Mouse (Mus musculus) liver, adult 2 months (tissue): ENCODE results near the gene Upf3b. TPM values are rescaled to one million over a fixed set of nuclear protein-coding genes. Genes with fewer than 3 reads are reported as not detected.
A peak's percentile ranks its signal among the peaks of the same experiment; 100 is the strongest.

Source experiments
- DNase-seq: peaks from one replicate; pipeline ENCODE4 v3.0.0-alpha.2; 2011; ENCODE audit warnings: low read depth, low spot score; ENCODE audit errors: extremely low read depth
- H3K27ac ChIP-seq: fragments of 200-500 bp; replicated peaks from 2 replicates; pipeline ENCODE4 v1.5.1; 2012; ENCODE audit warnings: low read depth, mild to moderate bottlenecking, control low read depth, inconsistent platforms, low read length; ENCODE audit not compliant: insufficient read depth
- H3K27me3 ChIP-seq: fragments of 200-500 bp; 2 replicates; pipeline ENCODE4 v1.6.1; 2012; ENCODE audit warnings: mild to moderate bottlenecking, moderate library complexity, low read length, inconsistent platforms; ENCODE audit not compliant: control insufficient read depth, insufficient read depth
- H3K36me3 ChIP-seq: fragments of 200-500 bp; 2 replicates; pipeline ENCODE4 v1.6.1; 2012; ENCODE audit warnings: low read length, inconsistent platforms; ENCODE audit not compliant: control insufficient read depth, insufficient read depth
- H3K4me1 ChIP-seq: fragments of 200-500 bp; 2 replicates; pipeline ENCODE4 v1.6.1; 2011; ENCODE audit warnings: low read length; ENCODE audit not compliant: control insufficient read depth, insufficient read depth
- H3K4me3 ChIP-seq: fragments of 200-500 bp; 2 replicates; pipeline ENCODE4 v1.5.1; 2011; ENCODE audit warnings: low read depth, mild to moderate bottlenecking, control low read depth, low read length, moderate library complexity; ENCODE audit not compliant: insufficient read depth
- H3K79me2 ChIP-seq: fragments of 200-500 bp; 2 replicates; pipeline ENCODE4 v1.6.1; 2012; ENCODE audit warnings: inconsistent platforms, mild to moderate bottlenecking, low read length, moderate library complexity; ENCODE audit not compliant: control insufficient read depth, insufficient read depth
- H3K9ac ChIP-seq: fragments of 200-500 bp; 2 replicates; pipeline ENCODE4 v1.6.1; 2012; ENCODE audit warnings: low read depth, mild to moderate bottlenecking, control low read depth, inconsistent platforms, low read length
- CTCF ChIP-seq: fragments of 200-500 bp; IDR thresholded peaks from 2 replicates; pipeline ENCODE4 v1.5.1; 2011; ENCODE audit warnings: low read depth, low read length, control low read depth
- POLR2A ChIP-seq: fragments of 200-500 bp; IDR thresholded peaks from 2 replicates; pipeline ENCODE4 v1.6.1; 2011; ENCODE audit warnings: low read length, control low read depth; ENCODE audit not compliant: insufficient read depth; ENCODE audit errors: extremely low read depth
- WGBS: fragments of 180-500 bp; shearing (Covaris S2); methylation state at CpG from one replicate; pipeline ENCODE4 v1.1.7; 2018; 5-methylcytosine and 5-hydroxymethylcytosine counted together
- polyA plus RNA-seq: library from polyadenylated mRNA; depleted of rRNA; stranded (reverse); fragments of >200 nt; gene quantifications from 2 replicates; pipeline ENCODE4 v1.2.3, GENCODE M21; 2012
- total RNA-seq: library from RNA; depleted of rRNA; stranded (reverse); fragments of >200 nt; gene quantifications from 2 replicates; pipeline ENCODE4 v1.2.3, GENCODE M21; 2014

Upf3b gene
- total and polyA plus RNA-seq, 2 experiments: 2.2 to 5.7 TPM

GRCm38 (mm10) chrX:37103826-37104225, 6.3 kb downstream of the Upf3b start:
- Histone ChIP-seq H3K27me3 (no peaks in the 10 kb centered on the region), H3K36me3 (peaks cover 11% of the 10 kb centered on the region), H3K4me1 (no peaks in the 10 kb centered on the region; the same call in 1 of the 2 replicates), H3K79me2 (no peaks in the 10 kb centered on the region), H3K27ac (no peak overlapping the region), H3K9ac (no peak overlapping the region), H3K4me3 (no peak overlapping the region)
- DNase-seq: no peak
- TF ChIP-seq CTCF (no peak), POLR2A (no peak)
- 85% methylated on average over 2 of the region's 2 CpGs for WGBS

DNA sequence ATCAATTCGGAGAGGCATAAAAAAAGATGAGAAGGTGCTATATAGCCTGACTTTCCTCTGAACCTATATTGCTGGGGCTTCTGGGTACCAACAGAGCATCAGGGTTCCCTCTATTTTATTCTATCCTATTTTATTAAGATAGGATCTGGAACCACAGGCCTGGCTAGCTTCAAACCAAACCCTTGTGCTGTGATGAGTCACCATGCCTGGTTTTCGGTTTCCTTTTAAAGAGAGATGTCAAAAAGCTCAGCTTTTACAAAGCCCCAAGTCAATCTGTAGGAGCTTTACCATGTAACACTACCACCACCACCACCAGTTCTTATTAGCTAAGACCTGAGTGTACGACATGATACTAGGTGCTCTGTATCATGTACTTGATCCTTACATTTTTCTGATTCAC, 11.4 kb downstream of the Upf3b start:
- TF ChIP-seq POLR2A: no peak
- no peak for TF ChIP-seq CTCF
- WGBS: 100% methylated on average over 3 of the region's 3 CpGs
- no peaks in the 10 kb centered on the region for H3K27me3 ChIP-seq

DNA sequence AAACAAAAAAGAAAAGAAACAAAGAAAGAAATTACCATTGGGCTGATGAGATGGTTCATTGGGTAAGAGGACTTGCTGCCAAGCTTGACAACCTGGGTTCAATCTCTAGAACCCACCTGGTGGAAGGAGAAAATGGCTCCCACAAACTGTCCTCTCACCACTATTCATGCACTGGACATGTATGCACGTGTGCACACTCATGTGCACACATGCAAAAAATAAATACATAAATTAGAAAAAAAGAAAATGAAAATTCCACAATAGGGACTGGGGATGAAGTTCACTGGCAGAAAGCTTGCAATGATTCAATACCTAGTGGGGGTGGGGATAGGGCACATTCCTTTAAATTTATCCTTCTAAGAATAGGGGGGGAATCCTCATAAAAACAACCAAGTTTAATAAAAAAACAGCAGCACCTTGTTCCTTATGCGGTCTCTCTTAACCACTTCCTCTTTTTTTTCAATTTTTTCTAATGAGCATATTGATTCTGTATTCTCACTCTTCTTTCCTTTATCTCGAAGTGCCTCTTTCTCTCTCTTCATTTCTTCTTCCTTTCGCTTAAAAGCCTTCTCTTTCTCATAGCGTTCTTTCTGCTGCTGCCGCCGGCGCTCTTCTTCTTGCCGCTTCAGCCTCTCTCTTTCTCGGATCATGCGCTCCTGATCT, 14.9 kb downstream of the Upf3b start:
- Histone ChIP-seq H3K36me3 (peaks cover 22% of the 10 kb centered on the region), H3K27ac (no peak overlapping the region), H3K4me3 (no peak overlapping the region), H3K9ac (no peak overlapping the region), H3K4me1 (no peaks in the 10 kb centered on the region), H3K79me2 (no peaks in the 10 kb centered on the region), H3K27me3 (no peaks in the 10 kb centered on the region)
- TF ChIP-seq POLR2A (no peak), CTCF (no peak)
- DNase-seq: no peak
- 95% methylated on average over 11 of the region's 11 CpGs for WGBS

More for the DNA sequence above, 11.4 kb downstream of the Upf3b start:
- no peak overlapping the region for H3K4me3 ChIP-seq
- peaks cover 22% of the 10 kb centered on the region for H3K36me3 ChIP-seq
- H3K27ac ChIP-seq: no peak overlapping the region
- H3K9ac ChIP-seq: no peak overlapping the region
- DNase-seq: no peak
- H3K4me1 ChIP-seq: no peaks in the 10 kb centered on the region
- no peaks in the 10 kb centered on the region for H3K79me2 ChIP-seq

DNA sequence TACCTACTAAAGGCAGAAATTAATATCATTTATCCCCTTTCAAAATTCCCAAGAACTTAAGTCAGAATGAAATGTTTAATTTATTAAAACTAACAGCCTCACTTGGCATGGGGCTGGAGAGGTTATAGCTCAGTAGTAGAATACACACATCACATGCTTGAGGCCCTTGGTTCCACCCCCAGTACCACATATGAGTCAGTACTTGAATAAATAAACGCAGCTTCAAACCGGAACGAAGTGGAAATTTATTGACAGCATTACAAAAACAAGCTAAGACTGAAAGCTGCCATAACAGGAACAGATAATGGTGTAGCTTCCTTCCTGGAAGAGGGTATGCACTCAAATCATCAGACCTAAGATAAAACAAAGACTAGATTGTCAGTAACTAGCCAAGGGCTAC, 18.7 kb downstream of the Upf3b start:
- 62% methylated on average over 3 of the region's 3 CpGs for WGBS
- TF ChIP-seq POLR2A (no peak), CTCF (no peak)
- no peaks in the 10 kb centered on the region for H3K4me1 ChIP-seq
- H3K4me3 ChIP-seq: no peak overlapping the region
- peaks cover 11% of the 10 kb centered on the region; the same call in 1 of the 2 replicates for H3K36me3 ChIP-seq
- no peak overlapping the region for H3K27ac ChIP-seq
- no peaks in the 10 kb centered on the region for H3K27me3 ChIP-seq
- no peaks in the 10 kb centered on the region for H3K79me2 ChIP-seq
- no peak for DNase-seq
- H3K9ac ChIP-seq: no peak overlapping the region

DNA sequence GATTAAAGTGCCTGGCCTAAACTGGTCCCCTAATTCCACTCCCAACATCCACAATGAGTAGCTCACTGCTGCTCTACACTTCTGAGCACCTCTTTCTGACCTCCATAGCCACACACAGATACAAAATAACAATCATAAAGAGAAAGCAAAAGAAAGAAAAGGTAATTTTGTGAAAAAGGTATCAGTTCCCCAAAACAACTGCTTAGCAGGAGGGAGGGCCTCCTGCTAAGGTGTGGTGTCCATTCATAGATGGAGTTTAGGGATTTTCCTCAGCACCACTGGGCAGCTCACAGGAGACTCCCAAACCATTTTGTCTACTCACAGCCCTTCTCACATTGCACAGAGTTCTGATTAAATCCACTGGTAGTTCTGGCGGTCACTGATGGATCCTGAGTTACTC, 21.3 kb downstream of the Upf3b start:
- TF ChIP-seq POLR2A (no peak), CTCF (no peak)
- 94% methylated on average over 1 of the region's 1 CpGs for WGBS
- H3K9ac ChIP-seq: no peak overlapping the region
- DNase-seq: no peak
- H3K27me3 ChIP-seq: no peaks in the 10 kb centered on the region
- H3K4me3 ChIP-seq: no peak overlapping the region
- no peaks in the 10 kb centered on the region for H3K79me2 ChIP-seq
- H3K27ac ChIP-seq: no peak overlapping the region
- peaks cover 8% of the 10 kb centered on the region; the same call in 1 of the 2 replicates for H3K36me3 ChIP-seq
- H3K4me1 ChIP-seq: no peaks in the 10 kb centered on the region

- Histone ChIP-seq H3K79me2 (no peaks in the 10 kb centered on the region; the same call in 1 of the 2 replicates), H3K9ac (peak overlapping the region; percentile 53), H3K4me1 (peaks cover 4% of the 10 kb centered on the region), H3K27me3 (no peaks in the 10 kb centered on the region), H3K4me3 (peak overlapping the region; percentile 86), H3K27ac (peak overlapping the region; percentile 50; the same call in 1 of the 2 replicates), H3K36me3 (peaks cover 13% of the 10 kb centered on the region)
- DNase-seq: no peak
- no peak for TF ChIP-seq CTCF
- no peak for TF ChIP-seq POLR2A
- WGBS: 3% methylated on average over 9 of the region's 9 CpGs
These were observed 24.5 kb downstream of the Upf3b start for GRCm38 (mm10) chrX:37085665-37086064.
